Mouse (Mus musculus) G1E (cell line): ENCODE measurements around the gene Ptgr1.

Source experiments
- CTCF ChIP-seq: IDR thresholded peaks from 2 replicates; pipeline ENCODE4 v1.5.1; 2012; ENCODE audit warnings: low read depth, low read length, inconsistent platforms, mixed read lengths
- GATA1 ChIP-seq: IDR thresholded peaks from 2 replicates; pipeline ENCODE4 v1.6.1; 2012; ENCODE audit warnings: borderline replicate concordance, low read length, inconsistent platforms, mixed read lengths
- TAL1 ChIP-seq: conservative IDR thresholded peaks from 2 replicates; pipeline ENCODE4 v1.6.1; 2012; ENCODE audit warnings: low read depth, low read length, inconsistent platforms, mixed read lengths

GRCm38 (mm10) chr4:58923933-58924332 is 63.0 kb downstream of the Ptgr1 start:
- TF ChIP-seq CTCF (no peak), GATA1 (no peak), TAL1 (no peak)
